Mouse (Mus musculus) stomach, postnatal 0 days (tissue): ENCODE data around the gene Dennd1c.

Experiments used
- CTCF ChIP-seq: IDR thresholded peaks from 2 replicates; pipeline ENCODE4 v1.5.1; 2016; ENCODE audit warnings: antibody characterized with exemption, low read depth, mild to moderate bottlenecking, moderate library complexity
- EP300 ChIP-seq: optimal IDR thresholded peaks from 2 replicates; pipeline ENCODE3; 2016; ENCODE audit warnings: antibody characterized with exemption

- TF ChIP-seq CTCF: no peak
- TF ChIP-seq EP300: no peak
Measured at GRCm38 (mm10) chr17:57124792-57125191, 46.5 kb upstream of the Dennd1c start.
